Mouse (Mus musculus): ENCODE data around the gene Slc47a1. TPM values are rescaled to one million over a fixed set of nuclear protein-coding genes. Genes with fewer than 3 reads are reported as not detected.

Slc47a1 gene
- polyA plus RNA-seq, 1 experiment from 2014 or later: 1.3 TPM

- no peak for TF ChIP-seq EP300 (optimal IDR thresholded peaks at IDR 0.05)
- TF ChIP-seq CTCF (IDR thresholded peaks at IDR 0.05; ENCODE audit: low read depth): no peak
- Histone ChIP-seq H3K9ac (ENCODE audit: low read length) (no peak overlapping the region), H3K36me3 (ENCODE audit: control insufficient read depth, insufficient read depth, low read length) (no peaks in the 10 kb centered on the region), H3K27me3 (ENCODE audit: control insufficient read depth, insufficient read depth, low read length) (no peaks in the 10 kb centered on the region), H3K4me1 (replicated peaks; ENCODE audit: control insufficient read depth, insufficient read depth) (no peaks in the 10 kb centered on the region; the same call in 1 of the 2 replicates), H3K9me3 (ENCODE audit: control insufficient read depth, low read length) (no peaks in the 10 kb centered on the region), H3K27ac (replicated peaks) (no peak overlapping the region), H3K4me3 (ENCODE audit: low read depth, low read length) (peak overlapping the region; percentile 32), H3K4me2 (replicated peaks; ENCODE audit: low read depth) (peak overlapping the region; percentile 59)
- 21% methylated on average over 10 of the region's 10 CpGs for WGBS
- no peak for ATAC-seq (ENCODE audit: low FRiP score, low TSS enrichment)
- no peak for DNase-seq (ENCODE audit: low spot score)
Measured at GRCm38 (mm10) chr11:61341971-61342370, 36.2 kb downstream of the Slc47a1 start.

- DNase-seq (ENCODE audit: low spot score): no peak
- H3K27me3 ChIP-seq (ENCODE audit: control insufficient read depth, insufficient read depth, low read length): no peaks in the 10 kb centered on the region
- H3K36me3 ChIP-seq (ENCODE audit: control insufficient read depth, insufficient read depth, low read length): no peaks in the 10 kb centered on the region
- H3K9me3 ChIP-seq (ENCODE audit: control insufficient read depth, low read length): no peaks in the 10 kb centered on the region
- H3K4me2 ChIP-seq (replicated peaks; ENCODE audit: low read depth): no peak overlapping the region
- TF ChIP-seq EP300 (optimal IDR thresholded peaks at IDR 0.05): no peak
- TF ChIP-seq CTCF (IDR thresholded peaks at IDR 0.05; ENCODE audit: low read depth): no peak
- no peak overlapping the region for H3K27ac ChIP-seq (replicated peaks)
- WGBS: 82% methylated on average over 4 of the region's 4 CpGs
- no peak for ATAC-seq (ENCODE audit: low FRiP score, low TSS enrichment)
- no peak overlapping the region for H3K4me3 ChIP-seq (ENCODE audit: low read depth, low read length)
- H3K4me1 ChIP-seq (replicated peaks; ENCODE audit: control insufficient read depth, insufficient read depth): no peaks in the 10 kb centered on the region; the same call in 1 of the 2 replicates
- no peak overlapping the region for H3K9ac ChIP-seq (ENCODE audit: low read length)
Measured at GRCm38 (mm10) chr11:61341233-61341632, 36.9 kb downstream of the Slc47a1 start.

- Histone ChIP-seq H3K4me1 (replicated peaks; ENCODE audit: control insufficient read depth, insufficient read depth) (no peaks in the 10 kb centered on the region; the same call in 1 of the 2 replicates), H3K36me3 (ENCODE audit: control insufficient read depth, insufficient read depth, low read length) (no peaks in the 10 kb centered on the region), H3K4me2 (replicated peaks; ENCODE audit: low read depth) (no peak overlapping the region), H3K27ac (replicated peaks) (no peak overlapping the region), H3K9me3 (ENCODE audit: control insufficient read depth, low read length) (no peaks in the 10 kb centered on the region), H3K4me3 (ENCODE audit: low read depth, low read length) (no peak overlapping the region), H3K27me3 (ENCODE audit: control insufficient read depth, insufficient read depth, low read length) (no peaks in the 10 kb centered on the region), H3K9ac (ENCODE audit: low read length) (no peak overlapping the region)
- TF ChIP-seq EP300 (optimal IDR thresholded peaks at IDR 0.05): no peak
- no peak for TF ChIP-seq CTCF (IDR thresholded peaks at IDR 0.05; ENCODE audit: low read depth)
- DNase-seq (ENCODE audit: low spot score): no peak
- WGBS: 88% methylated on average over 4 of the region's 4 CpGs
- no peak for ATAC-seq (ENCODE audit: low FRiP score, low TSS enrichment)
Measured at GRCm38 (mm10) chr11:61340374-61340773, 37.8 kb downstream of the Slc47a1 start.

- no peak overlapping the region for H3K4me3 ChIP-seq (ENCODE audit: low read depth, low read length)
- no peaks in the 10 kb centered on the region; the same call in 1 of the 2 replicates for H3K4me1 ChIP-seq (replicated peaks; ENCODE audit: control insufficient read depth, insufficient read depth)
- H3K9ac ChIP-seq (ENCODE audit: low read length): no peak overlapping the region
- TF ChIP-seq EP300 (optimal IDR thresholded peaks at IDR 0.05) (no peak), CTCF (IDR thresholded peaks at IDR 0.05; ENCODE audit: low read depth) (peak; percentile 68)
- H3K9me3 ChIP-seq (ENCODE audit: control insufficient read depth, low read length): no peaks in the 10 kb centered on the region
- 70% methylated on average over 10 of the region's 10 CpGs for WGBS
- no peak overlapping the region for H3K4me2 ChIP-seq (replicated peaks; ENCODE audit: low read depth)
- H3K27me3 ChIP-seq (ENCODE audit: control insufficient read depth, insufficient read depth, low read length): no peaks in the 10 kb centered on the region
- ATAC-seq (ENCODE audit: low FRiP score, low TSS enrichment) (no peak), DNase-seq (ENCODE audit: low spot score) (peak; percentile 47)
- no peaks in the 10 kb centered on the region for H3K36me3 ChIP-seq (ENCODE audit: control insufficient read depth, insufficient read depth, low read length)
- no peak overlapping the region for H3K27ac ChIP-seq (replicated peaks)
Measured at GRCm38 (mm10) chr11:61337586-61337985, 40.6 kb downstream of the Slc47a1 start.

- TF ChIP-seq EP300 (optimal IDR thresholded peaks at IDR 0.05) (no peak), CTCF (IDR thresholded peaks at IDR 0.05; ENCODE audit: low read depth) (no peak)
- H3K4me1 ChIP-seq (replicated peaks; ENCODE audit: control insufficient read depth, insufficient read depth): no peaks in the 10 kb centered on the region
- DNase-seq (ENCODE audit: low spot score) (no peak), ATAC-seq (ENCODE audit: low FRiP score, low TSS enrichment) (no peak)
- no peak overlapping the region for H3K4me2 ChIP-seq (replicated peaks; ENCODE audit: low read depth)
- H3K36me3 ChIP-seq (ENCODE audit: control insufficient read depth, insufficient read depth, low read length): no peaks in the 10 kb centered on the region
- H3K9ac ChIP-seq (ENCODE audit: low read length): no peak overlapping the region
- H3K4me3 ChIP-seq (ENCODE audit: low read depth, low read length): no peak overlapping the region
- no peaks in the 10 kb centered on the region for H3K9me3 ChIP-seq (ENCODE audit: control insufficient read depth, low read length)
- no peak overlapping the region for H3K27ac ChIP-seq (replicated peaks)
- 47% methylated on average over 10 of the region's 10 CpGs for WGBS
- no peaks in the 10 kb centered on the region for H3K27me3 ChIP-seq (ENCODE audit: control insufficient read depth, insufficient read depth, low read length)
Measured at GRCm38 (mm10) chr11:61320904-61321687, 57.0 kb downstream of the Slc47a1 start.

GRCm38 (mm10) chr11:61319923-61320567 lies 58.1 kb downstream of the Slc47a1 start:
- Histone ChIP-seq H3K4me2 (replicated peaks; ENCODE audit: low read depth) (no peak overlapping the region), H3K9me3 (ENCODE audit: control insufficient read depth, low read length) (no peaks in the 10 kb centered on the region), H3K36me3 (ENCODE audit: control insufficient read depth, insufficient read depth, low read length) (no peaks in the 10 kb centered on the region), H3K4me1 (replicated peaks; ENCODE audit: control insufficient read depth, insufficient read depth) (no peaks in the 10 kb centered on the region), H3K27me3 (ENCODE audit: control insufficient read depth, insufficient read depth, low read length) (no peaks in the 10 kb centered on the region), H3K9ac (ENCODE audit: low read length) (no peak overlapping the region), H3K4me3 (ENCODE audit: low read depth, low read length) (no peak overlapping the region), H3K27ac (replicated peaks) (no peak overlapping the region)
- DNase-seq (ENCODE audit: low spot score) (no peak), ATAC-seq (ENCODE audit: low FRiP score, low TSS enrichment) (no peak)
- 50% methylated on average over 3 of the region's 3 CpGs for WGBS
- TF ChIP-seq EP300 (optimal IDR thresholded peaks at IDR 0.05) (no peak), CTCF (IDR thresholded peaks at IDR 0.05; ENCODE audit: low read depth) (no peak)

Data from stomach, postnatal 0 days (tissue).